In genomic region chr10:8740797-8741196, GRCm38 (mm10) we compare ENCODE assay signal across 19 mouse cellular contexts.
DNase-seq lines count a peak whose midpoint lies in the region; ATAC-seq and TF ChIP-seq lines count a peak whose summit lies in the region.
"Had no signal": no experiment of that assay in that cellular context is flagged by ENCODE, and none has a peak within 500 bp of the region (broad histone marks: within the 10 kb centered on the region; RNA-seq: fewer than 3 reads in every experiment).

No protein-coding gene starts in this region.

- TF ChIP-seq CTCF in liver, embryonic 14.5 days (IDR thresholded peaks at IDR 0.05; ENCODE audit: low read depth) = no peak

- peaks cover 16% of the 10 kb centered on the region; the same call in 1 of the 2 replicates for H3K4me1 ChIP-seq in heart, embryonic 10.5 days
- H3K4me1 ChIP-seq in limb, embryonic 10.5 days = no peaks in the 10 kb centered on the region
- peaks cover 0 to 16% of the 10 kb centered on the region in 2 experiments; a peak in 2 of 4 replicates for H3K4me1 ChIP-seq in liver, embryonic 14.5 days (replicated peaks; ENCODE audit: control insufficient read depth in 2 of 2, insufficient read depth in 2 of 2, low read length in 1 of 2)
- H3K4me1 ChIP-seq in midbrain, embryonic 16.5 days (ENCODE audit: control insufficient read depth, insufficient read depth, low read length) = no peaks in the 10 kb centered on the region

- no peaks in the 10 kb centered on the region for H3K9me3 ChIP-seq in heart, embryonic 10.5 days
- no peaks in the 10 kb centered on the region for H3K9me3 ChIP-seq in limb, embryonic 10.5 days (replicated peaks)
- H3K9me3 ChIP-seq in liver, embryonic 14.5 days (ENCODE audit: control insufficient read depth, low read length) = no peaks in the 10 kb centered on the region
- no peaks in the 10 kb centered on the region for H3K9me3 ChIP-seq in midbrain, embryonic 16.5 days (replicated peaks; ENCODE audit: control insufficient read depth, low read length, poor library complexity, severe bottlenecking)
- H3K9me3 ChIP-seq: embryonic facial prominence, embryonic 13.5 days; heart, embryonic 13.5 days; hindbrain, embryonic 10.5 days had no signal

- WGBS in heart, embryonic 10.5 days = 53% methylated on average over 5 of the region's 5 CpGs
- 91% methylated on average over 5 of the region's 5 CpGs for WGBS in limb, embryonic 10.5 days
- 52% methylated on average over 5 of the region's 5 CpGs for WGBS in liver, embryonic 14.5 days (ENCODE audit: insufficient replicate concordance)
- WGBS in midbrain, embryonic 16.5 days = 97% methylated on average over 5 of the region's 5 CpGs

- H3K36me3 ChIP-seq in heart, embryonic 10.5 days = peaks cover 43% of the 10 kb centered on the region
- H3K36me3 ChIP-seq in limb, embryonic 10.5 days = peaks cover 90% of the 10 kb centered on the region
- H3K36me3 ChIP-seq in liver, embryonic 14.5 days (replicated peaks; ENCODE audit: control insufficient read depth, insufficient read depth, low read depth) = no peaks in the 10 kb centered on the region
- H3K36me3 ChIP-seq in midbrain, embryonic 16.5 days (ENCODE audit: control insufficient read depth, insufficient read depth, low read length) = 0 out of 2 replicates have a peak, but pooled peaks cover 3% of the 10 kb centered on the region

- no peak overlapping the region for H3K4me3 ChIP-seq in heart, embryonic 10.5 days
- no peak overlapping the region for H3K4me3 ChIP-seq in limb, embryonic 10.5 days
- H3K4me3 ChIP-seq in liver, embryonic 14.5 days (ENCODE audit: insufficient read depth in 1 of 2, low read depth in 2 of 2, low read length in 2 of 2) = no peak overlapping the region
- no peak overlapping the region for H3K4me3 ChIP-seq in midbrain, embryonic 16.5 days (ENCODE audit: low read depth, low read length)
- H3K4me3 ChIP-seq: embryonic facial prominence, embryonic 13.5 days; heart, adult 2 months; heart, embryonic 13.5 days; hindbrain, embryonic 10.5 days had no signal

- no peak for TF ChIP-seq EP300 in liver, embryonic 14.5 days (IDR thresholded peaks at IDR 0.05; ENCODE audit: low read depth)

- DNase-seq in heart, embryonic 10.5 days (ENCODE audit: low spot score) = no peak
- no peak for DNase-seq in heart, adult 18-20 months
- DNase-seq in limb, embryonic 10.5 days (ENCODE audit: low spot score) = peak; percentile 23
- DNase-seq in liver, embryonic 14.5 days (ENCODE audit: low read depth in 3 of 3, low spot score in 3 of 3) = no peak
- no peak for DNase-seq in frontal cortex, postnatal 36 days (ENCODE audit: low spot score in 2 of 2)
- DNase-seq: adrenal gland, postnatal 10 days; cerebellum, adult 11-12 months; cerebellum, adult 9-11 months; cerebellum, postnatal 36 days; gastrocnemius, postnatal 10 days; heart, adult 2 months; heart, postnatal 14 days had no signal

- H3K9ac ChIP-seq in liver, embryonic 14.5 days (replicated peaks) = no peak overlapping the region
- no peak overlapping the region for H3K9ac ChIP-seq in midbrain, embryonic 16.5 days (ENCODE audit: low read depth, low read length)
- H3K9ac ChIP-seq: embryonic facial prominence, embryonic 13.5 days; heart, embryonic 13.5 days; hindbrain, embryonic 14.5 days had no signal

- peak; percentile 74 for ATAC-seq in liver, embryonic 14.5 days (ENCODE audit: insufficient read depth)
- ATAC-seq in megakaryocyte progenitor cell, adult 5-6 weeks (replicated peaks; ENCODE audit: poor library complexity) = peak; percentile 41
- ATAC-seq in midbrain, embryonic 16.5 days = no peak
- ATAC-seq: forebrain, embryonic 14.5 days had no signal

- 0 out of 2 replicates have a peak overlapping the region, but pooled peaks have one; percentile 10 for H3K27ac ChIP-seq in heart, embryonic 10.5 days
- no peak overlapping the region for H3K27ac ChIP-seq in limb, embryonic 10.5 days
- no peak overlapping the region for H3K27ac ChIP-seq in liver, embryonic 14.5 days
- no peak overlapping the region for H3K27ac ChIP-seq in midbrain, embryonic 16.5 days (ENCODE audit: low read length)
- H3K27ac ChIP-seq: embryonic facial prominence, embryonic 13.5 days; heart, adult 2 months; hindbrain, embryonic 10.5 days; hindbrain, embryonic 14.5 days had no signal

- H3K27me3 ChIP-seq in heart, embryonic 10.5 days (ENCODE audit: insufficient read depth, poor library complexity, severe bottlenecking) = no peaks in the 10 kb centered on the region
- no peaks in the 10 kb centered on the region for H3K27me3 ChIP-seq in limb, embryonic 10.5 days (ENCODE audit: low read depth, poor library complexity, severe bottlenecking)
- no peaks in the 10 kb centered on the region for H3K27me3 ChIP-seq in liver, embryonic 14.5 days (ENCODE audit: control insufficient read depth, insufficient read depth, low read length)
- no peaks in the 10 kb centered on the region for H3K27me3 ChIP-seq in midbrain, embryonic 16.5 days (ENCODE audit: control insufficient read depth, insufficient read depth, low read depth, low read length)
- H3K27me3 ChIP-seq: embryonic facial prominence, embryonic 13.5 days; heart, embryonic 13.5 days had no signal

- no peak overlapping the region for H3K4me2 ChIP-seq in liver, embryonic 14.5 days (ENCODE audit: low read depth)
- H3K4me2 ChIP-seq in midbrain, embryonic 16.5 days (ENCODE audit: low read length) = no peak overlapping the region
- H3K4me2 ChIP-seq: embryonic facial prominence, embryonic 13.5 days; heart, embryonic 13.5 days; hindbrain, embryonic 14.5 days had no signal
